Mouse (Mus musculus): ENCODE results near the gene Rtl6.

The Rtl6 gene

DNA sequence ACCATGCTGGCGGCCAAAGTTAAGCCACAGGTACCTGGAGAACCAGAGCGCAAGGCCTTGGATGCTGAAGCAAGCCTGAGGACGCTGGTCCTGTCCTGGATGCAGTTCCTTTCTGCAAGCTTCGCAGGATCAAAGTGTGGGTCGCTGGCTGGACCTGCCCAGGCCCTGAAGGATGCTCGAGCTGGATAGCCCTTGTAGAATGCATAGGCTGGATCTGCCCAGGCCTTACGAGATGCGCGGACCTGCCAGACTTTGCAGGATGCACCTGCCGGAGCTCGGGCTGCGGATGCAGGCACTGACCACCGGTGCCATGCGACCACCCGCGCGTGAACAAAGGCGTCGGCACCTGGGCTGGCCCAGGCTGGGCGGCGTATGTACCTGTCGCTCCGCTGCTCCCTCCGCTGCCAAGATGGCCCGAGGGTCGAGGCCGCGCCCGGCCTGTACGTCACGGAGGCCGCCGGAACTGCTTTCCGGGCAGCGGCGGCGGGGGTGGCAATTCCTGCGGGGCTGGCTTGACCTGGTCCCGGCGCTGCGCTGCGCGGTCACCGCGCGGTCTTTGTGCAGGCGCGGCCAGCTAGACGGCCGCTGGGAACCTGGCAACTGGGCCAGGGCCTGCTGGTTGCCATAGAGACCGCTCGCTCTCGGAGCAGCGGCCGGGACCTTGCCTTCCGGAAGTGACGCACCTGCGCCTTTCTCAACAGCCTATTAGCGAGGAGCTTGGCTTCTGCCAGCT lies at the start of gene Rtl6:
TSS of gene Rtl6 (minus strand) at position 635 of the 733 bp plus-strand sequence.
- DNase-seq (ENCODE audit: low spot score): peak; percentile 85

DNA sequence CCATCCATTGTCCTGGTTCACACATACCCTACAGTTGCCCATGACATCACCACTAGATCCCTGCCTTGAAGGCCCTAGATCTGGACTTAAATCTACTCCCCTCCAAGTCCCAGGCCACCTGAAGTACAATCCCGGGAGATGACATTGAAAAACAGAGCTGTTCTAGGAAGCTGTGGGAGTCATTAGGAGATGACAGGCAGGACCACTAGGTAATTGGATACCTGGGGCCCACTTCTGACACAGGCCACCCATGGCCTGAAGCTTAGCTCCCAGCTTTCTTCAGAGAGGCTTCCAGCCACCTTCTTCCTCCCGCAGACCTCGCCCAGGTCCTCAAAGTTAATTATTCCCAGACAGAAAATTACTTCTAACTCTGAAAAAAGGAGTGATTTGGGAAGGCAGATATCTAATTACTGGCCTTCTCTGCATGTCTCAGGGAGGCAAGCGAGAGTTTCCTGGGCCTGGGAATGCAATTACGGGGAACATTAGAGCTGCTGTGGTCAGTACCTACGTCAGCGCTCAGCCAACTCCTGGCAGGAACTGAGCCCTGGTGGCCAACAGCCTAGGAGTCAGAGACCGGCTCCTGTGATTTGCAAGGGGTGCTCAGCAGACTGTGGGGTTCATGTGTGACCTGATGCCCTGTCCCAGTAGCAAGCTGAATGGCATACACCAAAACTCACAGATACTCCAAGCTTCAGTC lies 45.8 kb upstream of the Rtl6 start:
- DNase-seq (ENCODE audit: low spot score): no peak

GRCm38 (mm10) chr15:84600977-84601595 lies 43.5 kb upstream of the Rtl6 start:
- DNase-seq (ENCODE audit: low spot score): no peak

DNA sequence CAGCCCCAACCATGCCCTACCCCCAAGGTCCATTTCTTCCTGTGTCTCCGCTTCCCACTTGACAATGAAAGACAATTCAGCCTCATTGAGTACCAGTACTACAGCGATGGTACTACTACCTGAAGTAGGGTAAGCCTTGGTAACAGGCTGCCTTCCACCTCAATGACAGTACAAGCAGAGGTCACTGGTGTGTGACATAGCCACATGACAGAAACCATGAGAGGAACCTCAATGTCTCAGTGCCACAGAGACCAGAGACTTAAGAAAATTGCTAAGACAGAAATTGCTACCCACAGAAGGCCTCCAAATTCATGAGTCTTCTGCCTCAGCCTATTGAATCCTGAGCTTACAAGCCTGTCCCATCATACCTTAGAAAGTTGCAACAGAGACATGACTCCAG lies 41.3 kb upstream of the Rtl6 start:
- DNase-seq (ENCODE audit: low spot score): no peak

GRCm38 (mm10) chr15:84597816-84598215 lies 40.2 kb upstream of the Rtl6 start:
- DNase-seq (ENCODE audit: low spot score): no peak

- no peak for DNase-seq (ENCODE audit: low spot score)
These were observed 39.4 kb upstream of the Rtl6 start for GRCm38 (mm10) chr15:84597021-84597420.

DNA sequence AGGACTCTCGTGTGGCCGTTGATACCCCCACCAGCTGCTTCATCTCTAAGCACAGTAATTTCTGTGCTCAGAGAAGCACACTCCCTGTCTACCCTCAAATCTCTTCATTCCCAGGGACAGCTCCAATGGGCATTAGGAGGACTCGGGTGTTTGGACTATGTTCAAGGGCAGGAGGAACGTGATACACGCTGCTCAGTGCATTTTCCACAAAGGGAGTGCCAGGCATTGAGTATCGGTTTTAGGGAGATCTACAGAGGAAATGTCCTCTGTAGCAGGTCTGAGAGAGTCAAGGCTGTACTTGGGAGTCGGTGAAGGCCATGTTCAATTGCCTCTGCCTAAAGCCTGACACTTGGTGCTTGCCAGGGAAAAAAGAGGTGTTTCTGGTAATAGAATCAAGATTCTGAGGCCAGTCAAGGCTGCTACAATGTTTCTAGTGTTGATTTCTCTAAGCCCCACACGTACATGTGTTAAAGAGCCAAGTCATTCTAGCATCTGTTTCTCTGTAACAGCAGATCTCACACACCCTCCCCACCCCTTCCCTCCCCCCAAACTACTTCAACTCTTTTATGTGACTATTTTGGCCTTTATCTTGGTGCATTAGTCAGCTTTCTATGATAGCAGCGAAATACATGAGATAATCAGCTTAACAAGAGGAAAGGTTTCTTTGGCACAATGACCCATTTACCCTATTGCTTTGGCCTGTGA lies 37.8 kb upstream of the Rtl6 start:
- DNase-seq (ENCODE audit: low spot score): no peak

- DNase-seq (ENCODE audit: low spot score): no peak
These were observed 35.9 kb upstream of the Rtl6 start for GRCm38 (mm10) chr15:84593514-84593913.

DNA sequence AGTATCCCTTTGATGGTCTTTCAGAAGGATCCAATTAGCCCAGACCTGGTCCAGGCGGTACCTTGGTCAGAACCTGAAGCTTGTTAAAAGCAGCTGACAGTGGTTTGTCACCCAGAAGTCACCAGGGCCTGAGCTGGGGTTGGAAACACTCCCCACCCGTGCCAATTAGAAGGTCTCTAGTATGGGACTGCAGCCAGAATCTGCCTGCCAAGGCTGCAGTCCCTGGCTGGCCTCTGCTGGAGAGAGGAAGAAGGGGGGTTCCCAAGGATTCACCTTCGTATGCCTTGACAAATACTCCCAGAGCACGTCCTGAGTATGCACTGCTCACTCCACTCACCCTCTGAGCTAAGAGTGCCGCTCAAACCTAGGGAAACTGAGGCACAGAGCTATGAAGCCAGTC lies 34.6 kb upstream of the Rtl6 start:
- DNase-seq (ENCODE audit: low spot score): no peak

- no peak for DNase-seq (ENCODE audit: low spot score)
These were observed 34.0 kb upstream of the Rtl6 start for GRCm38 (mm10) chr15:84591573-84592139.

GRCm38 (mm10) chr15:84588371-84588821 lies 30.8 kb upstream of the Rtl6 start:
- DNase-seq (ENCODE audit: low spot score): no peak

DNA sequence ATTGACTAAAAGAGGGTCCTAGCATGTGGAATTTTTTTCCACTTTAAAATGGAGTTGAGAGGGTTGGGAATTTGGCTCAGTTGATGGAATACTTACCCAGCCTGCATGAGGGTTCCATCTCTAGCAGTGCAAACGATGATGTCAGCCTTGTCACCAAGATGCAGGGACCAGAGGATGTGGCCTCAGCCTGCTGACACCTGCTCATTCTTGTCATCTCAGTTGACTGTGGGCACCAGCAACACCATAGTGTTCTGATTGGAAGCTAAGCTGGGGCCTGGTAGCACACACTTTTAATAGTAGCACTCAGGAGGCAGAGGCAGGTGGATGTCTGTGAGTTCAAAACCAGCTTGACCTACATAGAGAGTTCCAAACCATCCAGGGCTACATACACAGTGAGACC lies 21.0 kb upstream of the Rtl6 start:
- DNase-seq (ENCODE audit: low spot score): no peak

- DNase-seq (ENCODE audit: low spot score): no peak
These were observed 19.4 kb upstream of the Rtl6 start for GRCm38 (mm10) chr15:84577019-84577418.

DNA sequence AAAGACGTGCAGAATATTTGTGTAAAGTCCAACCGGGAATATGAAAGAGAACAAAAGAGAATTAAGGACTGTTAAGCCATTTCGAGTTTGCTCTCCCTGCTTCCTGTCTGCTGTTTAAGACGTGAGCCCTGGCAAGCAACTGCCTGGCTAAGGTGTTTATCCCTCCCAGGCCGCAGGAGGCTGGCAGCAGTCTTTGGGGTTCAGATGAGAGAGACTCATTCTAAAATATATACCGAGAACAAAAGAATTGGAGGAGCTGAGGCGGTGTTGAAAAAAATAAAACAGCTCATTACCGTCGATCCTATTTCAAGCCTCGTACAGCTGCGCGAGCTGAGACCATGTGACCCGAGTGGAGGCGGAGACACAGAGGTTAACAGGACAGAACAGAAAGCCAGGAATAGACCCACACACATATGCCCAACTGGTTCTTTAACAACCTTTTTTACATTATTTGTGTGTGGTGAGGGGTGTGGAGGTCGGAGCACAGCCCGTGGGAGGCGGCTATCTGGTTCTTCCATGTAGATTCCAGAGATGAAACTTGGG lies 9.0 kb upstream of the Rtl6 start:
- DNase-seq (ENCODE audit: low spot score): no peak

DNA sequence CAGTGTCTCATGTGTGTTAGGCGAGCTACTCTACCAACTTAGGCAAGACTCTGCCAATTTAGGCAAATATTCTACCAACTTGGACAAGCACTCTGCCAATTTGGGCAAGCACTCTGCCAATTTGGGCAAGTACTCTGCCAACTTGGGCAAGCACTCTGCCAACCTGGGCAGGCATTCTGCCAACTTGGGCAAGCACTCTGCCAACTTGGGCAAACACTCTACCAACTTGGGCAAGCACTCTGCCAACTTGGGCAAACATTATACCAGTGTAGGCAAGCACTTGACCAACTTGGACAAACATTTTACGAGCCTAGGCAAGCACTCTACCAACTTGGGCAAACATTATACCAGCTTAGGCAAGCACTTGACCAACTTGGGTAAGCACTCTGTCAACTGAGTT lies 3.9 kb upstream of the Rtl6 start:
- no peak for DNase-seq (ENCODE audit: low spot score)

GRCm38 (mm10) chr15:84556674-84557073 lies 949 bp downstream of the Rtl6 start:
- no peak for DNase-seq (ENCODE audit: low spot score)

DNA sequence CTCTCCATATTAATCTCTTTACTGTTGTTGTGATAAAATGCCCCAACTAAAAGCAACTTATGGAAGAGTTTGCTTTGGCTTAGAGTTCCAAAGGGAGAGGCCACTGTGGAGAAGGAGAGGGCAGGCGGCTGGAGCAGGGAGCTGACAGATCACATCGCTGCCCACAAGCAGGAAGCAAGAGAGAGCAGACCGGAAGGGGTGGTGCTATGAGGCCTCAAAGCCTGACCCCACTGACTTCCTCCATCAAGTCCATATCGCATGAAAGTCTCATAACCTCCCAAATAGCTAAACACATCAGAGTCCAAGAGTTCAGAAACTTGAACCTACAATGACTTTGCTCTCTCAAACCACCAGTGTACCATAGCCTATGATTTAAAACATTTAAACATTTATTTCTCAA lies 6.6 kb downstream of the Rtl6 start:
- DNase-seq (ENCODE audit: low spot score): no peak

GRCm38 (mm10) chr15:84549291-84549797 lies 8.3 kb downstream of the Rtl6 start:
- DNase-seq (ENCODE audit: low spot score): no peak

GRCm38 (mm10) chr15:84546028-84546427 lies 11.6 kb downstream of the Rtl6 start:
- no peak for DNase-seq (ENCODE audit: low spot score)

DNA sequence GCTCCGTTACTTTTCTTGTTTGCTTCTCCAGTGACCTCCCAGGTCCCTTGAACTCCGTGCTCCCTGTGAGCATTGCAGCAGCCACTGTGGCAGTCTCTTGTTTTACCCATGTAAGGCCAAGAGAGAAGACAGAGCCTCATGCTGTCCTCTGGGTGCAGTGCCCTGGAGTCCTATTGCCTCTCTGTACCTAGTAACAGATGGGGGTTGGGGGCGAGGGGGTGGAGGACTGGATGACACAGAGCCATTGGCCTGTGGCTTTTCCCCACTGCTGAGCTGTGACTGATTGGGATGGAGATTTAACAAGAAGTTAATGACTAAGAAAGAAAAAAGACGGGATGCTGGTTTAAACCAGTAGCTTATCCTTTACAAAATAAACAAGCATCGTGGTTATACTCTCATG lies 16.4 kb downstream of the Rtl6 start:
- DNase-seq (ENCODE audit: low spot score): no peak

GRCm38 (mm10) chr15:84538974-84539588 lies 18.5 kb downstream of the Rtl6 start:
- no peak for DNase-seq (ENCODE audit: low spot score)

Measured in left cerebral cortex, adult 11 months (tissue).